Mouse (Mus musculus): ENCODE measurements around the gene Zbtb18. TPM values are rescaled to one million over a fixed set of nuclear protein-coding genes. Genes with fewer than 3 reads are reported as not detected.
A peak's percentile ranks its signal among the peaks of the same experiment; 100 is the strongest.

Zbtb18 gene
- polyA plus RNA-seq, 1 experiment from 2014 or later = 15.4 TPM

DNA sequence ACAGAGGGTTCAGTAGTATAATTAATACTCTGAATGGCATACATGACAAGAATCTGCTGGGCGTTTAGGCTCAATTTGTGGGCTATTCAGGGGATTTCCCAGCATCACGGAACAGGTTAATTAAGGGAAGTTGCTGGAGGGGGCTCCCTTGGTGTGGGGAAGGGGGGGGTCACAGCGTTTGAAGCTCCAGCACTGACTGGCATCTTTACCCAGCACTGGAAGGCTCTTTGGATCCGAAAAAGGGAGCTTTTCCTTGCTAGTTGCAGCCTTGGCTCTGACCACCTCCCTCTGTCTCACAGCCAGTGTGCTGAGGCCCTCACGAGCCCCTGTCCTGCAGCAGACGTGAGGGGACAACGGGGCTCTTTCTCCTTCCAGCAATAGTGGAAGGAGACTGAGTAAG is 42.5 kb downstream of the Zbtb18 start:
- Histone ChIP-seq H3K36me3 (ENCODE audit: control insufficient read depth, insufficient read depth, low read length) (no peaks in the 10 kb centered on the region), H3K4me2 (ENCODE audit: low read length) (no peak overlapping the region), H3K9me3 (ENCODE audit: control insufficient read depth, low read length) (no peaks in the 10 kb centered on the region), H3K9ac (ENCODE audit: low read depth, low read length) (no peak overlapping the region), H3K4me1 (ENCODE audit: control insufficient read depth, insufficient read depth, low read depth, low read length) (no peaks in the 10 kb centered on the region), H3K4me3 (ENCODE audit: low read length) (no peak overlapping the region), H3K27me3 (replicated peaks; ENCODE audit: control insufficient read depth, insufficient read depth, low read length) (no peaks in the 10 kb centered on the region), H3K27ac (ENCODE audit: low read depth, low read length) (no peak overlapping the region)
- no peak for ATAC-seq
- 32% methylated on average over 7 of the region's 7 CpGs for WGBS

DNA sequence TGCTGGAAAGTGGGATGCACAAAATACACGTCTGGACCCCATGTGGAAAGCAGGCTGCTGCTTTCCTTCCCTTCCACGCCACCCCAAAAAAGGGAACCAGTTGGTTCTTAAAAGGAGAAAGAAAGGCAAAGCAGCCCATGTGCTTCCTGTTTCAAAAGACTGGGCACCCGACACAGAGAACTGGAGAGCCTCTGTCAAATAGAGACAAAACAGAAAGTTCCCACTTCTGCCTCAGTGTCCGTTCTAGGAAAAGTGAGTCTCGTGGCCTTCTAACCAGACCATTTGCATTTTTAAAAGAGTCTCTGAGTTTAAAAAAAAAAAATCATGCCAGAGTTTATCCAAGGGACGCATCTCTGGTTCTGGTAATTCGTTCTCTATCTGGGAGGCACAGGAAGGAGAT is 47.7 kb downstream of the Zbtb18 start:
- H3K27me3 ChIP-seq (replicated peaks; ENCODE audit: control insufficient read depth, insufficient read depth, low read length) = no peaks in the 10 kb centered on the region
- H3K9me3 ChIP-seq (ENCODE audit: control insufficient read depth, low read length) = no peaks in the 10 kb centered on the region
- no peak overlapping the region for H3K4me2 ChIP-seq (ENCODE audit: low read length)
- no peak for ATAC-seq
- no peak overlapping the region for H3K9ac ChIP-seq (ENCODE audit: low read depth, low read length)
- H3K4me1 ChIP-seq (ENCODE audit: control insufficient read depth, insufficient read depth, low read depth, low read length) = peaks cover 1% of the 10 kb centered on the region; the same call in 1 of the 2 replicates
- H3K36me3 ChIP-seq (ENCODE audit: control insufficient read depth, insufficient read depth, low read length) = no peaks in the 10 kb centered on the region
- H3K4me3 ChIP-seq (ENCODE audit: low read length) = no peak overlapping the region
- 78% methylated on average over 7 of the region's 7 CpGs for WGBS
- H3K27ac ChIP-seq (ENCODE audit: low read depth, low read length) = no peak overlapping the region

GRCm38 (mm10) chr1:177490808-177491207 is 48.7 kb downstream of the Zbtb18 start:
- no peaks in the 10 kb centered on the region for H3K27me3 ChIP-seq (replicated peaks; ENCODE audit: control insufficient read depth, insufficient read depth, low read length)
- no peaks in the 10 kb centered on the region for H3K36me3 ChIP-seq (ENCODE audit: control insufficient read depth, insufficient read depth, low read length)
- H3K4me3 ChIP-seq (ENCODE audit: low read length) = no peak overlapping the region
- 35% methylated on average over 4 of the region's 4 CpGs for WGBS
- H3K9me3 ChIP-seq (ENCODE audit: control insufficient read depth, low read length) = no peaks in the 10 kb centered on the region
- H3K4me2 ChIP-seq (ENCODE audit: low read length) = no peak overlapping the region
- no peak overlapping the region for H3K27ac ChIP-seq (ENCODE audit: low read depth, low read length)
- no peak for ATAC-seq
- H3K9ac ChIP-seq (ENCODE audit: low read depth, low read length) = no peak overlapping the region
- peaks cover 2% of the 10 kb centered on the region for H3K4me1 ChIP-seq (ENCODE audit: control insufficient read depth, insufficient read depth, low read depth, low read length)

- no peaks in the 10 kb centered on the region for H3K9me3 ChIP-seq (ENCODE audit: control insufficient read depth, low read length)
- no peak for ATAC-seq
- H3K27me3 ChIP-seq (replicated peaks; ENCODE audit: control insufficient read depth, insufficient read depth, low read length) = no peaks in the 10 kb centered on the region
- 67% methylated on average over 8 of the region's 8 CpGs for WGBS
- peaks cover 2% of the 10 kb centered on the region for H3K4me1 ChIP-seq (ENCODE audit: control insufficient read depth, insufficient read depth, low read depth, low read length)
- no peak overlapping the region for H3K9ac ChIP-seq (ENCODE audit: low read depth, low read length)
- no peaks in the 10 kb centered on the region for H3K36me3 ChIP-seq (ENCODE audit: control insufficient read depth, insufficient read depth, low read length)
- no peak overlapping the region for H3K4me3 ChIP-seq (ENCODE audit: low read length)
- H3K27ac ChIP-seq (ENCODE audit: low read depth, low read length) = no peak overlapping the region
- H3K4me2 ChIP-seq (ENCODE audit: low read length) = no peak overlapping the region
Measured at GRCm38 (mm10) chr1:177491280-177491679, 49.1 kb downstream of the Zbtb18 start.

- Histone ChIP-seq H3K4me3 (ENCODE audit: low read length) (no peak overlapping the region), H3K4me1 (ENCODE audit: control insufficient read depth, insufficient read depth, low read depth, low read length) (peaks cover 2% of the 10 kb centered on the region), H3K27ac (ENCODE audit: low read depth, low read length) (no peak overlapping the region), H3K4me2 (ENCODE audit: low read length) (no peak overlapping the region), H3K9me3 (ENCODE audit: control insufficient read depth, low read length) (no peaks in the 10 kb centered on the region), H3K36me3 (ENCODE audit: control insufficient read depth, insufficient read depth, low read length) (no peaks in the 10 kb centered on the region), H3K9ac (ENCODE audit: low read depth, low read length) (no peak overlapping the region), H3K27me3 (replicated peaks; ENCODE audit: control insufficient read depth, insufficient read depth, low read length) (no peaks in the 10 kb centered on the region)
- ATAC-seq = no peak
- 76% methylated on average over 8 of the region's 8 CpGs for WGBS
Measured at GRCm38 (mm10) chr1:177494306-177494705, 52.2 kb downstream of the Zbtb18 start.

- Histone ChIP-seq H3K9ac (ENCODE audit: low read depth, low read length) (no peak overlapping the region), H3K4me1 (ENCODE audit: control insufficient read depth, insufficient read depth, low read depth, low read length) (peaks cover 2% of the 10 kb centered on the region), H3K27ac (ENCODE audit: low read depth, low read length) (no peak overlapping the region), H3K4me2 (ENCODE audit: low read length) (peak overlapping the region; percentile 13; the same call in 1 of the 2 replicates), H3K9me3 (ENCODE audit: control insufficient read depth, low read length) (no peaks in the 10 kb centered on the region), H3K36me3 (ENCODE audit: control insufficient read depth, insufficient read depth, low read length) (no peaks in the 10 kb centered on the region), H3K27me3 (replicated peaks; ENCODE audit: control insufficient read depth, insufficient read depth, low read length) (no peaks in the 10 kb centered on the region), H3K4me3 (ENCODE audit: low read length) (no peak overlapping the region)
- ATAC-seq = no peak
- 39% methylated on average over 9 of the region's 9 CpGs for WGBS
Measured at GRCm38 (mm10) chr1:177494913-177495542, 52.9 kb downstream of the Zbtb18 start.

Other genes with a start within 250 kb of the Zbtb18 start
- gene Akt3, start 184.1 kb upstream of the Zbtb18 start, polyA plus RNA-seq (2015; fragmentation: Nextera tagmentation; extraction: Ambion mirVana) = 17.7 and 22.9 TPM in 2 replicates

All from hindbrain, embryonic 16.5 days (tissue).